Mouse (Mus musculus) 3134 (cell line): Measurements from ENCODE around the gene Agpat2.

Experiments
- DNase-seq: peaks from one replicate; pipeline ENCODE4 v3.0.0-alpha.2; 2011; ENCODE audit warnings: low spot score; ENCODE audit not compliant: insufficient read length; ENCODE audit errors: extremely low read depth

Agpat2 gene

DNA sequence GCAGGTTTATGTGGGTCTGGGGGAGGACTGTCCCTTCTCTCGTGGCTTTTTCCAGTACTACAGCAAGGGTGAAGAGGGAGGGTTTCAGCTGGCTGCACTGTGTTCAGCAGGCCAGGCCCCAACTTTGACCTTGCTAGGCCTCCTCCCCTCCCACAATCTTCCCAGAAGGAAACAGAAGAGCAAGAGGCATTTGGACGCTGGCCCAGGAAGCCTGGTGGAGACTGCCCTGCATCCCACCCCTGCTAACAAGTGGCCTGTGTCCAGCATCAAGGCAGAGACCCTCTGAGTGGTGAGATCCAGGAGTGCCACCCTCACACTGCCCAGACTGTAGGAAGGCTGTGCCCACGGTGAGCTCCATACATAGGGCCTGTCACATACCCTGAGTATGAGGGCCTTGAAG is 60.0 kb downstream of the Agpat2 start:
- DNase-seq = no peak

DNA sequence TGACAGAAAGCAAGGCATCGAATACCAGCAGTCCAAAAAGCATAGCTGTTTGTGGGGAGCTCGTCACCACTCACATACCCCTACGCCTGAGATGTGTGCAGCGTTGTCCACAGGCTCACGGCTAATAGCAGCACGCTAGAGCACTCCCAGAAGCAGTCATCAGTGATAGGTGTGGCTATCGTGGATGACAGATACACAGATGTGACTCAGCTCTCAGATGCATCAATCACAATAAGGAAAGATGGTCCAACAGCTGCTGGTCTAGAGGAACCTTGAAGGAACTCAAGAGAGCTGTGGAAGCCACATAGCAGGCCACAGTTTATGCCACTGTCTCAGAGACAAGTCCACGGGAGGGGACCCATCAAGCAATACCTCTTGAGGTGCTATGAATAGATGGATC is 60.4 kb downstream of the Agpat2 start:
- peak; percentile 42 for DNase-seq

DNA sequence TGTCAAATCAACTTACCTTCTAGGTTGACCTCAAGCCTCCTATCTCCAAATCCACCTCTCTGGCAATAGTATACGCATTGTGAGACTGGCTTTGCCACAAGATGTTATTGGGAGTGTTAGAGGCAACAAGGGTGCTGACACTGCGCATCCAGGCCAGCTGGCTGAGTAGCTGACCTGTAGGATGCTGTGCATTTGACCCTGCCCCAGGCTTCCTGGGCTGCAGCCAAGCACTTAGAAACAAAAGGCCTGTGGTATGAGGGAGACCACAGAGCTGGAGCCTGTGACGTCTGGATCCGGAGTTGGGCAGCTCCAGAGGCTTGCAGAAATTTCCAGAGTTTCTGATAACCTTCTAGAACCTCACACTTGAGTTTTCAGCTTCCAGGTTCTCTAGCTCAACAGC is 61.1 kb downstream of the Agpat2 start:
- peak; percentile 66 for DNase-seq
